Comparison of ENCODE assay signal across 8 mouse cellular contexts in genomic region chr7:77132615-77133420, GRCm38 (mm10).
A peak's percentile ranks its signal among the peaks of the same experiment; 100 is the strongest.
DNase-seq lines count a peak whose midpoint lies in the region; ATAC-seq and TF ChIP-seq lines count a peak whose summit lies in the region.

No protein-coding gene starts in this region.

- peaks cover 7% of the 10 kb centered on the region for H3K4me1 ChIP-seq in lung, embryonic 14.5 days (ENCODE audit: insufficient read depth)
- peaks cover 4% of the 10 kb centered on the region; the same call in 1 of the 2 replicates for H3K4me1 ChIP-seq in lung, adult 2 months (ENCODE audit: control insufficient read depth, insufficient read depth, low read length)
- H3K4me1 ChIP-seq in embryonic facial prominence, embryonic 10.5 days, result peaks cover 9% of the 10 kb centered on the region
- peaks cover 8% of the 10 kb centered on the region; the same call in 1 of the 2 replicates for H3K4me1 ChIP-seq in midbrain, embryonic 13.5 days (replicated peaks)

- no peaks in the 10 kb centered on the region for H3K27me3 ChIP-seq in lung, embryonic 14.5 days (ENCODE audit: insufficient read depth, low read length)
- H3K27me3 ChIP-seq in embryonic facial prominence, embryonic 10.5 days (replicated peaks; ENCODE audit: low read depth, poor library complexity, severe bottlenecking), result no peaks in the 10 kb centered on the region
- 0 out of 2 replicates have a peak, but pooled peaks cover 5% of the 10 kb centered on the region for H3K27me3 ChIP-seq in midbrain, embryonic 13.5 days

- peak; percentile 8 for DNase-seq in adrenal gland, adult 2 months
- no peak for DNase-seq in adrenal gland, postnatal 4 days (ENCODE audit: low spot score in 2 of 2)
- peak; percentile 73 for DNase-seq in lung, embryonic 14.5 days
- DNase-seq in lung, adult 2 months, result no peak
- peak; percentile 32 for DNase-seq in embryonic facial prominence, embryonic 10.5 days (ENCODE audit: low spot score)
- DNase-seq in kidney, postnatal 4 days, result peak; percentile 60
- peak; percentile 3 for DNase-seq in thymus, postnatal 36 days

- H3K36me3 ChIP-seq in lung, embryonic 14.5 days (ENCODE audit: insufficient read depth), result no peaks in the 10 kb centered on the region
- H3K36me3 ChIP-seq in embryonic facial prominence, embryonic 10.5 days (replicated peaks), result no peaks in the 10 kb centered on the region
- H3K36me3 ChIP-seq in midbrain, embryonic 13.5 days, result no peaks in the 10 kb centered on the region

- TF ChIP-seq CTCF in lung, embryonic 14.5 days (IDR thresholded peaks at IDR 0.05; ENCODE audit: low read depth), result no peak
- TF ChIP-seq CTCF in lung, adult 2 months (IDR thresholded peaks at IDR 0.05; ENCODE audit: insufficient read depth, low read length), result no peak

- no peak overlapping the region for H3K27ac ChIP-seq in lung, embryonic 14.5 days (ENCODE audit: low read depth)
- no peak overlapping the region for H3K27ac ChIP-seq in embryonic facial prominence, embryonic 10.5 days (replicated peaks)
- H3K27ac ChIP-seq in midbrain, embryonic 13.5 days, result no peak overlapping the region

- TF ChIP-seq POLR2A in lung, adult 2 months (IDR thresholded peaks at IDR 0.05; ENCODE audit: borderline replicate concordance, extremely low read depth, low read depth, low read length), result no peak

- H3K9me3 ChIP-seq in lung, embryonic 14.5 days (ENCODE audit: low read depth, low read length), result no peaks in the 10 kb centered on the region
- no peaks in the 10 kb centered on the region for H3K9me3 ChIP-seq in embryonic facial prominence, embryonic 10.5 days
- H3K9me3 ChIP-seq in midbrain, embryonic 13.5 days, result no peaks in the 10 kb centered on the region

- H3K9ac ChIP-seq in lung, embryonic 14.5 days, result no peak overlapping the region
- H3K9ac ChIP-seq in midbrain, embryonic 13.5 days (replicated peaks), result no peak overlapping the region

- peak overlapping the region; percentile 27; the same call in 1 of the 2 replicates for H3K4me2 ChIP-seq in lung, embryonic 14.5 days
- H3K4me2 ChIP-seq in midbrain, embryonic 13.5 days (replicated peaks), result no peak overlapping the region

- ATAC-seq in lung, embryonic 14.5 days (ENCODE audit: insufficient read depth), result peak; percentile 76
- ATAC-seq in midbrain, embryonic 13.5 days, result peak; percentile 92

- WGBS in lung, embryonic 14.5 days, result 45% methylated on average over 15 of the region's 15 CpGs
- WGBS in lung, adult 2 months, result 30% methylated on average over 15 of the region's 15 CpGs
- WGBS in embryonic facial prominence, embryonic 10.5 days, result 48% methylated on average over 15 of the region's 15 CpGs
- 51% methylated on average over 15 of the region's 15 CpGs for WGBS in midbrain, embryonic 13.5 days

- H3K4me3 ChIP-seq in lung, embryonic 14.5 days (ENCODE audit: low read depth, low read length), result no peak overlapping the region
- no peak overlapping the region for H3K4me3 ChIP-seq in lung, adult 2 months (replicated peaks; ENCODE audit: extremely low read depth, low read depth, low read length)
- no peak overlapping the region for H3K4me3 ChIP-seq in embryonic facial prominence, embryonic 10.5 days
- no peak overlapping the region for H3K4me3 ChIP-seq in midbrain, embryonic 13.5 days (replicated peaks)

Comparison
In these comparisons a context has a peak if more than half of its experiments do, and no peak if none do; other contexts are left out.
1. DNase-seq: peak in adrenal gland, adult 2 months (single experiment), lung, embryonic 14.5 days (single experiment), embryonic facial prominence, embryonic 10.5 days (single experiment), kidney, postnatal 4 days (2 of 2) and thymus, postnatal 36 days (2 of 2); none in adrenal gland, postnatal 4 days (0 of 2) and lung, adult 2 months (single experiment).